Mouse (Mus musculus) CH12.LX (cell line): ENCODE measurements around the gene Cfap77. TPM values are rescaled to one million over a fixed set of nuclear protein-coding genes. Genes with fewer than 3 reads are reported as not detected.

ENCODE experiments used
- DNase-seq: peaks from one replicate; pipeline ENCODE4 v3.0.0-alpha.2; 2013; ENCODE audit errors: extremely low read depth
- H3K27ac ChIP-seq: 2 replicates; pipeline ENCODE4 v1.5.1; 2012; ENCODE audit warnings: low read depth, mild to moderate bottlenecking, control low read depth, moderate library complexity; ENCODE audit not compliant: insufficient read depth
- H3K27me3 ChIP-seq: replicated peaks from 2 replicates; pipeline ENCODE3; 2012; ENCODE audit warnings: inconsistent platforms
- H3K36me3 ChIP-seq, 2 experiments: replicated peaks in 1 of 2; 2 replicates each; pipeline versions ENCODE3 to v1.6.1; 2012; ENCODE audit warnings: inconsistent platforms in 1 of 2, low read length in 1 of 2, mild to moderate bottlenecking in 1 of 2, mixed read lengths in 1 of 2, moderate library complexity in 1 of 2; ENCODE audit not compliant: control insufficient read depth in 1 of 2, insufficient read depth in 1 of 2
- H3K4me1 ChIP-seq, 2 experiments: 2 replicates each; pipeline ENCODE4 v1.6.1; 2012; ENCODE audit warnings: inconsistent platforms in 1 of 2, moderate library complexity in 1 of 2; ENCODE audit not compliant: insufficient read depth in 2 of 2, control insufficient read depth in 1 of 2
- H3K4me2 ChIP-seq: 2 replicates; pipeline ENCODE4 v1.6.1; 2012; ENCODE audit warnings: low read depth, mild to moderate bottlenecking, control low read depth; ENCODE audit not compliant: poor library complexity, insufficient read depth, severe bottlenecking
- H3K4me3 ChIP-seq, 3 experiments: fragments of 150-350 bp in 1 of 3; sonication (generic) in 1 of 3; replicated peaks in 1 of 3; 2 replicates each; pipeline versions ENCODE3 to v1.5.1; 2011 to 2012; ENCODE audit warnings: low read depth in 2 of 3, low read length in 2 of 3, mild to moderate bottlenecking in 2 of 3, moderate library complexity in 2 of 3, control low read depth in 1 of 3, improper control_type of control experiment in 1 of 3, inconsistent platforms in 1 of 3, mixed read lengths in 1 of 3; ENCODE audit not compliant: poor library complexity in 1 of 3
- H3K79me2 ChIP-seq: replicated peaks from 2 replicates; pipeline ENCODE4 v1.6.1; 2012; ENCODE audit warnings: mild to moderate bottlenecking, moderate library complexity; ENCODE audit not compliant: control insufficient read depth, poor library complexity, insufficient read depth, severe bottlenecking; ENCODE audit errors: extremely low read depth
- H3K9ac ChIP-seq: 2 replicates; pipeline ENCODE4 v1.6.1; 2012; ENCODE audit warnings: low read depth, mild to moderate bottlenecking, control low read depth, moderate library complexity; ENCODE audit not compliant: insufficient read depth
- H3K9me3 ChIP-seq: replicated peaks from 2 replicates; pipeline ENCODE3; 2012; ENCODE audit warnings: low read length, inconsistent platforms, mixed read lengths
- BHLHE40 ChIP-seq: IDR thresholded peaks from 2 replicates; pipeline ENCODE4 v1.6.1; 2011; ENCODE audit warnings: mild to moderate bottlenecking, low read depth, low read length, improper control_type of control experiment
- CHD1 ChIP-seq: IDR thresholded peaks from 2 replicates; pipeline ENCODE4 v1.6.1; 2012; ENCODE audit warnings: low read depth, low read length, improper control_type of control experiment, inconsistent platforms
- CHD2 ChIP-seq: IDR thresholded peaks from 2 replicates; pipeline ENCODE4 v1.6.1; 2011; ENCODE audit warnings: low read length, improper control_type of control experiment
- CTCF ChIP-seq, 2 experiments: IDR thresholded peaks in 1 of 2; conservative IDR thresholded peaks in 1 of 2; 2 replicates each; pipeline ENCODE4 v1.5.1; 2011 to 2012; ENCODE audit warnings: low read depth in 2 of 2, low read length in 2 of 2, improper control_type of control experiment in 1 of 2, inconsistent platforms in 1 of 2, mild to moderate bottlenecking in 1 of 2, moderate library complexity in 1 of 2
- EP300 ChIP-seq: IDR thresholded peaks from 2 replicates; pipeline ENCODE4 v1.6.1; 2011; ENCODE audit warnings: low read length, improper control_type of control experiment
- ETS1 ChIP-seq: conservative IDR thresholded peaks from 2 replicates; pipeline ENCODE4 v1.6.1; 2012; ENCODE audit warnings: low read depth, mild to moderate bottlenecking, inconsistent platforms, low read length, improper control_type of control experiment, moderate library complexity
- GABPA ChIP-seq: IDR thresholded peaks from 2 replicates; pipeline ENCODE4 v1.6.1; 2012; ENCODE audit warnings: low read depth, low read length, improper control_type of control experiment, inconsistent platforms; ENCODE audit not compliant: insufficient replicate concordance
- IRF4 ChIP-seq: IDR thresholded peaks from 2 replicates; pipeline ENCODE4 v1.6.1; 2014; ENCODE audit warnings: low read depth, mild to moderate bottlenecking, inconsistent platforms, low read length, improper control_type of control experiment
- JUN ChIP-seq: IDR thresholded peaks from 2 replicates; pipeline ENCODE4 v1.6.1; 2011; ENCODE audit warnings: low read depth, mild to moderate bottlenecking, low read length, improper control_type of control experiment, moderate library complexity; ENCODE audit not compliant: insufficient read depth
- KAT2A ChIP-seq: IDR thresholded peaks from 2 replicates; pipeline ENCODE4 v1.6.1; 2012; ENCODE audit warnings: low read length, improper control_type of control experiment, inconsistent platforms; ENCODE audit not compliant: insufficient replicate concordance
- MAFK ChIP-seq: IDR thresholded peaks from 2 replicates; pipeline ENCODE4 v1.6.1; 2011; ENCODE audit warnings: low read length, improper control_type of control experiment; ENCODE audit not compliant: insufficient replicate concordance
- MAX ChIP-seq: IDR thresholded peaks from 2 replicates; pipeline ENCODE4 v1.6.1; 2011; ENCODE audit warnings: low read length, improper control_type of control experiment
- MAZ ChIP-seq: IDR thresholded peaks from 2 replicates; pipeline ENCODE4 v1.6.1; 2012; ENCODE audit warnings: low read depth, mild to moderate bottlenecking, inconsistent platforms, low read length, improper control_type of control experiment, moderate library complexity
- MXI1 ChIP-seq: IDR thresholded peaks from 2 replicates; pipeline ENCODE4 v1.6.1; 2011; ENCODE audit warnings: mild to moderate bottlenecking, low read depth, low read length, improper control_type of control experiment
- MYC ChIP-seq: IDR thresholded peaks from 2 replicates; pipeline ENCODE4 v1.6.1; 2011; ENCODE audit warnings: low read depth, mild to moderate bottlenecking, improper control_type of control experiment, low read length
- NELFE ChIP-seq: IDR thresholded peaks from 2 replicates; pipeline ENCODE4 v1.6.1; 2011; ENCODE audit warnings: low read depth, low read length, improper control_type of control experiment
- NRF1 ChIP-seq: IDR thresholded peaks from 2 replicates; pipeline ENCODE4 v1.6.1; 2014; ENCODE audit warnings: low read depth, mild to moderate bottlenecking, inconsistent platforms, low read length, improper control_type of control experiment, moderate library complexity
- PAX5 ChIP-seq: IDR thresholded peaks from 2 replicates; pipeline ENCODE4 v1.6.1; 2012; ENCODE audit warnings: low read length, inconsistent platforms, mixed read lengths
- POLR2AphosphoS2 ChIP-seq: IDR thresholded peaks from 2 replicates; pipeline ENCODE4 v1.6.1; 2011; ENCODE audit warnings: low read depth, low read length, improper control_type of control experiment
- SIN3A ChIP-seq: IDR thresholded peaks from 2 replicates; pipeline ENCODE4 v1.6.1; 2012; ENCODE audit warnings: low read length, improper control_type of control experiment, inconsistent platforms
- SMC3 ChIP-seq: IDR thresholded peaks from 2 replicates; pipeline ENCODE4 v1.6.1; 2011; ENCODE audit warnings: low read depth, low read length, improper control_type of control experiment
- TBP ChIP-seq: conservative IDR thresholded peaks from 2 replicates; pipeline ENCODE4 v1.6.1; 2011; ENCODE audit warnings: low read depth, low read length, improper control_type of control experiment
- TCF12 ChIP-seq: IDR thresholded peaks from 2 replicates; pipeline ENCODE4 v1.6.1; 2014; ENCODE audit warnings: low read depth, mild to moderate bottlenecking, inconsistent platforms, low read length, improper control_type of control experiment
- UBTF ChIP-seq: IDR thresholded peaks from 2 replicates; pipeline ENCODE4 v1.6.1; 2012; ENCODE audit warnings: low read depth, mild to moderate bottlenecking, inconsistent platforms, low read length, improper control_type of control experiment, moderate library complexity
- USF1 ChIP-seq: IDR thresholded peaks from 2 replicates; pipeline ENCODE4 v1.6.1; 2014; ENCODE audit warnings: low read depth, mild to moderate bottlenecking, inconsistent platforms, low read length, improper control_type of control experiment
- USF2 ChIP-seq: conservative IDR thresholded peaks from 2 replicates; pipeline ENCODE4 v1.6.1; 2011; ENCODE audit warnings: low read depth, low read length, improper control_type of control experiment
- ZC3H11A ChIP-seq: IDR thresholded peaks from 2 replicates; pipeline ENCODE4 v1.6.1; 2012; ENCODE audit warnings: low read depth, mild to moderate bottlenecking, inconsistent platforms, low read length, improper control_type of control experiment
- ZNF384 ChIP-seq: IDR thresholded peaks from 2 replicates; pipeline ENCODE4 v1.6.1; 2012; ENCODE audit warnings: low read depth, low read length, improper control_type of control experiment, inconsistent platforms
- dilution Hi-C: fragments of 300-500 bp; cut with MboI; formaldehyde crosslinking; loops from 2 replicates; pipeline ENCODE4 v1.14.3; 2020; ENCODE audit warnings: low sequenced_read_pairs; ENCODE audit not compliant: extremely low pct_unique_long_range_greater_than_20kb, extremely low pct_ligation_motif_present
- in situ Hi-C: fragments of 300-500 bp; cut with MboI; formaldehyde crosslinking; loops from 3 replicates; pipeline ENCODE4 v1.14.3; 2019; ENCODE audit warnings: low sequenced_read_pairs, low pct_ligation_motif_present, low pct_unique_long_range_greater_than_20kb, mixed read lengths
- polyA plus RNA-seq: library from polyadenylated mRNA; unstranded; fragments of >175 nt; gene quantifications from 2 replicates; pipeline ENCODE4 v1.2.1, GENCODE M21; 2012; ENCODE audit warnings: low read depth; ENCODE audit not compliant: insufficient read length
- total RNA-seq, 2 experiments: library from RNA; depleted of rRNA; stranded (reverse); fragments of 300-350 nt in 1 of 2; fragments of >200 nt in 1 of 2; gene quantifications; 2 replicates each; pipeline ENCODE4 v1.2.3; 2012 to 2014

The Cfap77 gene
- total and polyA plus RNA-seq, 3 experiments = 0.25 to 0.47 (median 0.35) TPM

- Histone ChIP-seq H3K9ac (no peak overlapping the region), H3K36me3 (no peaks in the 10 kb centered on the region), H3K27ac (no peak overlapping the region), H3K4me2 (no peak overlapping the region)
- no peak for DNase-seq
- TF ChIP-seq GABPA (no peak), JUN (no peak), NRF1 (no peak), NELFE (no peak), CHD2 (no peak), POLR2AphosphoS2 (no peak), ETS1 (no peak), MYC (no peak), CTCF (conservative IDR thresholded peaks at IDR 0.05 in 1 of 2, IDR thresholded peaks at IDR 0.05 in 1 of 2; ENCODE audit: low read depth in 2 of 2, low read length in 2 of 2) (no peak), IRF4 (no peak), EP300 (no peak), USF2 (no peak), MAX (no peak), SIN3A (no peak), CHD1 (no peak), MXI1 (no peak), MAZ (no peak), KAT2A (no peak), SMC3 (no peak), USF1 (no peak)
- TF ChIP-seq, all 38 proteins: peak for 0
- dilution Hi-C loops (no loop called here), in situ Hi-C loops (no loop called here)
- no peak overlapping the region for H3K4me3 ChIP-seq
- H3K27me3 ChIP-seq = peaks cover 47% of the 10 kb centered on the region
- peaks cover 8% of the 10 kb centered on the region for H3K9me3 ChIP-seq
- 0 out of 4 replicates have a peak, but pooled peaks cover 0 to 4% of the 10 kb centered on the region in 2 experiments for H3K4me1 ChIP-seq
- H3K79me2 ChIP-seq = no peaks in the 10 kb centered on the region
Observed at GRCm38 (mm10) chr2:29023001-29023400, 31.9 kb downstream of the Cfap77 start.

GRCm38 (mm10) chr2:29021025-29021424 is 33.8 kb downstream of the Cfap77 start:
- Histone ChIP-seq H3K27ac (no peak overlapping the region), H3K4me2 (no peak overlapping the region), H3K9me3 (peaks cover 1% of the 10 kb centered on the region), H3K9ac (no peak overlapping the region), H3K4me3 (no peak overlapping the region), H3K4me1 (peaks cover 6 to 8% of the 10 kb centered on the region in 2 experiments; a peak in 3 of 4 replicates), H3K27me3 (peaks cover 51% of the 10 kb centered on the region), H3K36me3 (no peaks in the 10 kb centered on the region), H3K79me2 (no peaks in the 10 kb centered on the region)
- TF ChIP-seq ZNF384 (no peak), UBTF (no peak), CHD2 (no peak), USF1 (no peak), CHD1 (no peak), USF2 (no peak), BHLHE40 (no peak), MYC (no peak), MXI1 (no peak), MAFK (no peak), MAZ (no peak), SMC3 (no peak), SIN3A (no peak), ZC3H11A (no peak), TCF12 (no peak), KAT2A (no peak), TBP (no peak), CTCF (conservative IDR thresholded peaks at IDR 0.05 in 1 of 2, IDR thresholded peaks at IDR 0.05 in 1 of 2; ENCODE audit: low read depth in 2 of 2, low read length in 2 of 2) (no peak), PAX5 (no peak), NELFE (no peak)
- in situ Hi-C loops (no loop called here), dilution Hi-C loops (no loop called here)
- DNase-seq = no peak
